Mouse (Mus musculus): ENCODE results near the gene Adamts15. TPM values are rescaled to one million over a fixed set of nuclear protein-coding genes. Genes with fewer than 3 reads are reported as not detected.
A peak's percentile ranks its signal among the peaks of the same experiment; 100 is the strongest.

Adamts15 gene
- polyA plus RNA-seq, 1 experiment: 0.63 TPM

DNA sequence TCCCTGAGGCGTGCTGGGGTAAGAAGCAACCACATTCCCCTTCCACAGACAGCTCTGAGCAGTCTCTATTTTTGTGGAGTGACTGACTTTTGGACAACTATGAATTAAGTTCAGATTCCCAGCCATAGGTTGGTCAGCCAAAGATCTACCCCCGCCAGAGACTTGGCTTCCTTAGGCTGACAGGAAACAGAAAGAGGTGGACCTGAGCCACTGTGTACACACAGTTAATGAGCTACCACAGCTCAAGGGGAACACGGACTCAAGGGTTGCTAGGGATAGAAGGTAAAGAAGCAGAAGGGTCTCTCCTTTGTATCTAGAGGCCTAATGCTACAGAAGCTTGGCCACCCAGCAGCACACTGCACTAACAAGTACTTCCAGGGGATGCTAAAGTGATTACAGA lies 10.1 kb downstream of the Adamts15 start:
- Histone ChIP-seq H3K4me1 (ENCODE audit: control insufficient read depth, insufficient read depth, insufficient read length, low read length) (peaks cover 8% of the 10 kb centered on the region), H3K27ac (replicated peaks; ENCODE audit: low read depth, low read length) (0 out of 2 replicates have a peak overlapping the region, but pooled peaks have one; percentile 15), H3K4me3 (ENCODE audit: insufficient read depth, low read depth, low read length) (no peak overlapping the region)

DNA sequence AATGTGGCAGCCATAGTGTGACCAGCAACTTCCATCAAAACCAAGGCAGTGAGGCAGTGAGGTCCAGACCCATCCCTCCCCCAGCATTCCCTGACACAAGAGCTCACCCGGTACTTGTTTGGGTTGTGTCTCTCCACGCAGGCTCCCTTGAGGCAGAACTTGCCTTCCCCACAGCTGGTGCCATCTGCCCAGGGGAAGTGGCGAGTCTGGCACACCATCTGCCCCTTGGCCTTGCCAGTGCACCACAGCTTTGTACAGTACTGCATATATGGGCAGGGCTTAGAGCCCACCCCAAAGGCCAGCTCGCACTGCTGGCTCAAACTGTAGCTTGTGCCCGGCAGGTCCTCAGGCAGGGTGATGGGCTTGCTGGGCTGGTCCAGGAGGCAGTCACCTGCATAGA lies 11.8 kb downstream of the Adamts15 start:
- no peak overlapping the region for H3K4me3 ChIP-seq (ENCODE audit: insufficient read depth, low read depth, low read length)
- H3K4me1 ChIP-seq (ENCODE audit: control insufficient read depth, insufficient read depth, insufficient read length, low read length): peaks cover 8% of the 10 kb centered on the region
- H3K27ac ChIP-seq (replicated peaks; ENCODE audit: low read depth, low read length): no peak overlapping the region

DNA sequence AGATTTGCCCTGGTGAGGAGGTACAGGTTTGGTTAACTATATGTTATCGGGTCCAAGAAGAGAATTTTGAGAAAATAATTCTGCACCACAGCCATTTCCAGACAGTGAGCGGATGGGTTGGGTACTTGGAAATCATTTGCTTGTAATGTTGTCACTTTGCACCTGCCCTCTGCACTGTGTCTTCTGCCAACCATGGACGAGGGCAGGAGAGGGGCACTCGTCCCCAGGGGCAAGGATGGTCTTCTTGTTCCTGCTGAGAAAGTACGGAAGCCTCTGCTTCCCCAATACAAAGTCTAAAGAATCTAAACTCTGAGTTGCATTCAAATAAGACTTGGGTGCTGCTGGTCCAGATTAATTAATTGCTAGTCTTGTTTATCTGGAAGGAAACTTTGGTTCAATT lies 13.3 kb downstream of the Adamts15 start:
- Histone ChIP-seq H3K4me3 (ENCODE audit: insufficient read depth, low read depth, low read length) (no peak overlapping the region), H3K27ac (replicated peaks; ENCODE audit: low read depth, low read length) (no peak overlapping the region), H3K4me1 (ENCODE audit: control insufficient read depth, insufficient read depth, insufficient read length, low read length) (peaks cover 3% of the 10 kb centered on the region)

DNA sequence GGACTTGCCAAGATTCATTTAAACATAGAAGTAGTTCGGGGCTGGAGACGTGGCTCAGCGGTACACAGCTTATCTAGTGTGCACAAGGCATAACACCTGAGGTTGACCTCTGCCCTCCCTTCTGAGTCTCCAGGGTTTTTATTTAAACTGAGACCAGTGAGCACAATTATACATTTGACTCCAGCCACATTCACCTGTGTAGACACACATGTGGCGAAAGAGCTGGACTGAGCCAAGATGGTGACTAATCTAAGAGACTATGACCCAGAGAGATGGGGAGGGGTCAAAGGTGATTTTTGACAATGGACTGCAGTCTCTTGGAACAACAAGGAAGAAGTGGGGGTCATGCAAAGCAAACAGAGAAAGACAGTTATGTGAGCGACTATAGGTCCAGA lies 14.0 kb downstream of the Adamts15 start:
- peaks cover 3% of the 10 kb centered on the region for H3K4me1 ChIP-seq (ENCODE audit: control insufficient read depth, insufficient read depth, insufficient read length, low read length)
- no peak overlapping the region for H3K4me3 ChIP-seq (ENCODE audit: insufficient read depth, low read depth, low read length)
- no peak overlapping the region for H3K27ac ChIP-seq (replicated peaks; ENCODE audit: low read depth, low read length)

DNA sequence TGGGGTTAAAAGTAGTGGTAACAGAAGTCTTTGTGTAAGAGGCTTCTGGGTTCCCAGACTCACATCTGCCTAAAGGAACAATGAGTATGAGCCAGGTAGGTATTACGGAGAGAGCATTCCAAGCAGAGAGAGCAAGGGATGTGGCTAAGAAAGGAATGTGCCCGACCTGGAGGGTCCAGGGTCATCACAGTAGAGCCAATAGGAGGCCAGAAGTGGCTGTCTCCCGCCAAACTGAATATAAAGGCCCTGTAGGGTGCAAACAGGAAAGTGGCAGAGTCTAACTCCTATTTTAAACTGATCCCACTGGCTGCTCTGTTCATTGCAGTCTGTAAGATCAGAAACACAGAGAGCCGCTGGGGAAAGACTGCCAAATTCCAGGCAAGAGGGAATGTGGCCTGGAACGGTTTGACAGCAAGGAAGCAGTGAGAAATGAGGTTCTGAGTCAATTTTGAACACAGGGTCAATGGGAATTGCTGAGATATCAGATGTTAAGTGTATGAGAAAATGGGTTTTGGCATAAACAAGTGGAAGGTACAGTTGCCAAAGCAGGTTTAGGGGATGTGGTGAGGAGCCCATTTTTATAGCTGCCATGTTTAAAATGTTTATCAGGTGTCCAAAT lies 14.5 kb downstream of the Adamts15 start:
- Histone ChIP-seq H3K27ac (replicated peaks; ENCODE audit: low read depth, low read length) (no peak overlapping the region), H3K4me3 (ENCODE audit: insufficient read depth, low read depth, low read length) (no peak overlapping the region), H3K4me1 (ENCODE audit: control insufficient read depth, insufficient read depth, insufficient read length, low read length) (peaks cover 3% of the 10 kb centered on the region)

DNA sequence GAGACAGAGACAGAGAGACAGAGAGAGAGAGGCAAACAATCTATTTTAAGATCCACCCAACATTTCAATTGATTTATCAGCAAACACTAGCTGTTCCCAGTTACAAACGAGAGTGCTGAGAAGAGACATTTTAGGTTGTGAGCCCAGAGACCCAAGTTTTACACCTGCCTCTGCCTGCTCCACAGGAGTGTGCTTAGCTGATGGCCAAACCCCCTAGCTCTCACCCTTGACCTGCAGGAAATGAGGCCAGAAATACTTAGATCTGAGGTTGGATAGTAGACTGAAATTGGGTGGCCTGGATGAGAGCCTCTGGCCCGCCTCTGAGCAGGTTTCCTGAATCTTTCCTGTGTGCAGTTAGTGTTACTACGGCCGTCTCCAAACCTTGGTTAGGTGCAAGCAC lies 15.8 kb downstream of the Adamts15 start:
- Histone ChIP-seq H3K27ac (replicated peaks; ENCODE audit: low read depth, low read length) (no peak overlapping the region), H3K4me3 (ENCODE audit: insufficient read depth, low read depth, low read length) (no peak overlapping the region), H3K4me1 (ENCODE audit: control insufficient read depth, insufficient read depth, insufficient read length, low read length) (peaks cover under 1% of the 10 kb centered on the region)

DNA sequence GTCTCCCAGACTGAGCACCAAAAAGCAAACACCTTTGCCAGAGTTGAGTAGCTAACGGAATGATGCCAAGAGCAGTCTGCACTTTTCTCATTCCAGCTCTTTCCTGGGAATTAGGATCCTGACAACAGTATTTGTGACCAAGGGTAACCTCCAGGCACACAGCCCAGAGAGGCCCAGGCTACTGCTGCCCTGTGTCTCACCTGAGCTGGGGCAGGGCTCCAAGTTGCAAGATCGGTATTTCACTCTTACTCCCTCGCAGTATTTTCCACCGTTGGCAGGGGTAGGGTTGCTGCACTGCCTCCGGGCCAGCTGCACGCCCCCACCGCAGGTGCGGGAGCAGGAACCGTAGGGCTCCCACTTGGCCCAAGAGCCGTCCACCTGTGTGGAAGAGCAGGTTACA lies 16.4 kb downstream of the Adamts15 start:
- Histone ChIP-seq H3K4me3 (ENCODE audit: insufficient read depth, low read depth, low read length) (no peak overlapping the region), H3K27ac (replicated peaks; ENCODE audit: low read depth, low read length) (no peak overlapping the region), H3K4me1 (ENCODE audit: control insufficient read depth, insufficient read depth, insufficient read length, low read length) (no peaks in the 10 kb centered on the region)

DNA sequence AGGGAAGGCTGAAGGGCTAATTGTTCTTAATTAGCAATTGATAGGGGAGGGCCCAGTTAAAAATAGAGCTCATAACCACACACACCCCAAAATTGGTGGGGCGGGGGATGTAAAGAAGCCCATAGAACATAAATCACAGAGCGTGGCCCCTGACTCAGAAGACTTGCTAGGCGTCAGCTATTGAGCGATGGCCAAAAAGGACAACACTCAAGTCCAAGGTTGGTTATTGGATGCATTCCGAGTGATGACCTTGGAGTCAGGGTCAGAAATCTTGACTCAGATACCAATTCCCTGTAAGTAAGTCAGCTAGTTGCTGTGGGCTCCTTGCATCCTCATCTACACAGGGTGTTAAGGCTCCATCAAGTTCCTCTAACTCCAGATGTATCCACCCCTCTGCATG lies 19.0 kb downstream of the Adamts15 start:
- no peaks in the 10 kb centered on the region for H3K4me1 ChIP-seq (ENCODE audit: control insufficient read depth, insufficient read depth, insufficient read length, low read length)

DNA sequence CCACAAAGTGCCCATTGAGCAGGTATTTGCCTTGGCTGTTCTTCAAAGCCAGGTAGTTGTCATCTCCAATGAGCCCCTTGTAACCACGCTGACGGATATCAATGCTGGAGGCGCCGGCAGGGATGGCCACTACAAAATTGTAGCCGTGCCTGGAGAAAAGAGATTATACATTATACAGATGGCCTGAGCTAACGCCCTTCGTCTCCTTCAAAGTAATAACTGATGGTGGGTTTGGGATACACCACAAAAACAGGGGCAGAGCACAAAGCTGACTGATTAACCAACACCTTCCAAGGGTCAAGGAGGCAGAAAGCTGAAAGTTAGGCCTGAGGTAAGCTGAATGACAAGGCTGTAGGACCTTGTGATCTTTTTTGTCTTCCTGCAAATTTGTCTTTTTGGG lies 19.6 kb downstream of the Adamts15 start:
- Histone ChIP-seq H3K4me3 (ENCODE audit: insufficient read depth, low read depth, low read length) (no peak overlapping the region), H3K4me1 (ENCODE audit: control insufficient read depth, insufficient read depth, insufficient read length, low read length) (no peaks in the 10 kb centered on the region), H3K27ac (replicated peaks; ENCODE audit: low read depth, low read length) (no peak overlapping the region)

More for the DNA sequence above, 19.0 kb downstream of the Adamts15 start:
- no peak overlapping the region for H3K4me3 ChIP-seq (ENCODE audit: insufficient read depth, low read depth, low read length)
- H3K27ac ChIP-seq (replicated peaks; ENCODE audit: low read depth, low read length): no peak overlapping the region

DNA sequence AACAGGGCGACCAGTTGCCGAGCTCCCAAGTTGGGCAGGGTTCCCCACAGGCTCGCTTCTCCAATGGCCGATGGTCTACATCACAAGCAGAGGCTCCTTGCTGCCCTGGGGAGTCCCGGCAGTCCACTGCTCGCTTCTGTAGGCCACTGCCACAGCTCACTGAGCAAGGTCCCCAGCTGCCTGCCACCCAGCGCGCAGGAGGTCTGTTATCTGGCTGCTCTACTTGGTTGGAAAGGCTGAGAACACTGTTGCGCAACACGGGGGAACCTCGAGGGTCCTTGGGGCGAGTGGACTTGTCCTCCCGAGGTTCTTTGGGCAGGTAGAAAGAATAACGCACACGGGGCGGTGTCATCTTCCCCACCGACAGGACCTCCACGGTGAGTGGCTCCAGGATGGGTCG lies 20.1 kb downstream of the Adamts15 start:
- peaks cover 3% of the 10 kb centered on the region; the same call in 1 of the 2 replicates for H3K4me1 ChIP-seq (ENCODE audit: control insufficient read depth, insufficient read depth, insufficient read length, low read length)
- H3K27ac ChIP-seq (replicated peaks; ENCODE audit: low read depth, low read length): no peak overlapping the region
- no peak overlapping the region for H3K4me3 ChIP-seq (ENCODE audit: insufficient read depth, low read depth, low read length)

DNA sequence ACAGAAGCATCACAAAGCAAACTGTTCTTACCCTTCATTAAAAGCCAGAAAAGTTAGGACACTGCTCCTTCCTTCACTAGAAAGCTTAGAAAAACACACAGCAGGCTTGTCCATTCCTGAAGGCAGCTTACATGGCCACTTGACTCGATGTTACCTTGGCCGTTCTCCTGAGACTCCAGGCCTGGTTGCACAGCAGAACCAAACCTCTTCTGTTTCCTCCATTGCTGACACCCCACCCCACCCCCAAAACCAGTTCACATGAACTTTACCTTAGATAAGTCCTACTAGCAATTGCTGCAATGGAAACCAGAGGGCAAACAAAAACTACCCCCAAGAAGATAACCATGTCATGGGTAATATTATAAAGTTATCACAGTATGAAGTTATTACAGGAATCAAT lies 25.1 kb downstream of the Adamts15 start:
- H3K27ac ChIP-seq (replicated peaks; ENCODE audit: low read depth, low read length): no peak overlapping the region
- no peak overlapping the region for H3K4me3 ChIP-seq (ENCODE audit: insufficient read depth, low read depth, low read length)
- H3K4me1 ChIP-seq (ENCODE audit: control insufficient read depth, insufficient read depth, insufficient read length, low read length): peaks cover 12% of the 10 kb centered on the region

DNA sequence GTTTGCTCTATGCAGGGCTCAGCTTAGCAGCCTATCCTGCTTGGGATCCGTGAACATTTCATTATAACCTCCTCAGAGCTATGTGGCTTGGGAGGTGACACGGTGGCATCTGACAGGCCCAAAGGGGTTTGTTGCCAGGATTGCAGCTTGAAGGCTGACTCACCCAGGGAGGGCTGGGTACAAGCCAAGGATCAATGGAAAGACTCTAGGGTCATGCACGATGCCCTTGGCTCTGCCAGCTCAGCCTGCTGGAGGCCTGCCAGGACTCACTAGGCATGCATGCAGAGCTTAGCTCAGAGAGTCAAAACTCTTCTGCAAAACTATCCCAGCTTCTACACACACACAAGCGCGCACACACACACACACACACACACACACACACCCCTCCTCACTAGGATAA lies 25.5 kb downstream of the Adamts15 start:
- Histone ChIP-seq H3K27ac (replicated peaks; ENCODE audit: low read depth, low read length) (no peak overlapping the region), H3K4me3 (ENCODE audit: insufficient read depth, low read depth, low read length) (no peak overlapping the region), H3K4me1 (ENCODE audit: control insufficient read depth, insufficient read depth, insufficient read length, low read length) (peaks cover 12% of the 10 kb centered on the region)

DNA sequence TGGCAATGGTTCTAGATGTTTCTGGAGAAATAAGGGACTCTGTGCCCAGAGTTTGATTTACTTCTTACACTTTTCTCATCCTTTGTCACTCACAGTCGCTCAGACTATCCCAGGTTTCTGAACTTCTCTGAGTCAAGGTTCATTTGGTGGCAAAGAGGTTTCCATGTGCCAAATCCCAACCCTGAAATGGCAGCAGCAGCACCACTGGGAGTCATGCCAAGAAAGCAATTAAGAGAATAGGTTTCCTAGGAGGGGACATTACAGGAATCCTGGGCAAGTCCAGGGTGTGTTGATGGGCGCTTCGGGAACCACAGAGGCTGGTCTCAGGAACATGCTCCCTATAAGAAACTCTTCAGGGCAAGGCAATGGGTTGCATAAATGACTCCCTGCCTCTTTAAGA lies 26.6 kb downstream of the Adamts15 start:
- H3K27ac ChIP-seq (replicated peaks; ENCODE audit: low read depth, low read length): no peak overlapping the region
- H3K4me1 ChIP-seq (ENCODE audit: control insufficient read depth, insufficient read depth, insufficient read length, low read length): peaks cover 12% of the 10 kb centered on the region
- H3K4me3 ChIP-seq (ENCODE audit: insufficient read depth, low read depth, low read length): no peak overlapping the region

DNA sequence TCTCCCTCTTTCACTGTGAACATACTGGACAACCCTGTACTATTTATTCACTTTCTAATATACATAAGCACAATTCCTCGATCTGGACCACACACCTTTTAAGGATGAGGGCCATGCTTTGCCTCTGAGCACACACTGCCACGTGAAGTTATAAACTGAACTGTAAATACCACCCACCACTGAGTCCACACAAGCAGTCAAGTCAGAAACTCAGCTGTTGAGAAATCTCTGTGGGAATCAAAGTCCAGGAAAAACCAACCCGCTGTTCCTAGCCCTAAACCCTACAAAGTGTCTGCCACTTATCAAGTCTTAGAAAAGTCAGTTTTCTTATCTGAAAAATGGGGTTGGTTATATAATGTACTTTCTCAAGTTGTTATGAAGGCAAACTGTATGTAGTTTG lies 36.0 kb downstream of the Adamts15 start:
- Histone ChIP-seq H3K27ac (replicated peaks; ENCODE audit: low read depth, low read length) (no peak overlapping the region), H3K4me3 (ENCODE audit: insufficient read depth, low read depth, low read length) (no peak overlapping the region), H3K4me1 (ENCODE audit: control insufficient read depth, insufficient read depth, insufficient read length, low read length) (no peaks in the 10 kb centered on the region)

DNA sequence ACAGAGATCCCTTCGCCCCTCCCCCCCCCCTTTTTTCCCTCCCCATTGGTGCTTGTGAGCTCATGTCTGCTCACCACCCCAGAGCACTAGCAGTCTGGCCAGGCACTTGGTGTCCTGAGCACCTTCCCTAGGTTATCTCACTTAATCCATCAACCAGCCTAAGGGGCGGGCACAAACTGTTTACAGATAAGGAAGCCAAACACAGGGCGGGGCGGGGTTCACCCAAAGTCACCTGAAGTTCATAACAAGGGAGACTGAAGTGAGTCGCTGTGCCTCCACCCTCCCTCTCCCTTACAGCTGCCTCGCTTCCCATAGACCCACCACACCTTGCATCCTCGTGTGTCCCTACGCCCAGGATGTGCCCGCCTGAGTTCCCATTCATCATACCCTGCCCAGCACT lies 41.7 kb downstream of the Adamts15 start:
- Histone ChIP-seq H3K4me1 (ENCODE audit: control insufficient read depth, insufficient read depth, insufficient read length, low read length) (no peaks in the 10 kb centered on the region), H3K27ac (replicated peaks; ENCODE audit: low read depth, low read length) (no peak overlapping the region), H3K4me3 (ENCODE audit: insufficient read depth, low read depth, low read length) (no peak overlapping the region)

DNA sequence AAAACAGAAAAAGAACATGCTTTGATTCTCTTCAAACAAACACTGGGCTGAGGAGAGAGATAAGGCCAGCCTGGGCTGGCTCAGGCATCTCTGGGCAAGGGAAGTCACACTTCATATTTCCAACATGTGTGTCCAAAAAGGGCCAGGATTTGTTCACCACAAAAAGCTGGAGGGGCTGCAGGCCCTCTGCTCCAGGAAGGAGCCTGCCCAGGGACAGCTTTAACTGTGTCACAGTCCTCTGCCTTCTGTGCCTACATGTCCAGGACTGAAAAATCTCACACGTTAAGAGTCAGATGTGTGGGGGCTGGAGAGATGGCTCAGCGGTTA lies 42.3 kb downstream of the Adamts15 start:
- Histone ChIP-seq H3K4me3 (ENCODE audit: insufficient read depth, low read depth, low read length) (no peak overlapping the region), H3K4me1 (ENCODE audit: control insufficient read depth, insufficient read depth, insufficient read length, low read length) (no peaks in the 10 kb centered on the region), H3K27ac (replicated peaks; ENCODE audit: low read depth, low read length) (no peak overlapping the region)

Measured in brown adipose tissue, adult 24 weeks (tissue).